Mouse (Mus musculus) CD4-positive, CD25-positive, alpha-beta regulatory T cell, adult 4 months (primary cell): ENCODE results near the gene Ms4a6b. TPM values are rescaled to one million over a fixed set of nuclear protein-coding genes. Genes with fewer than 3 reads are reported as not detected.

Experiments used
- ATAC-seq: one replicate; pipeline ENCODE4 v1.8.0; 2017
- polyA plus RNA-seq, 2 experiments: library from polyadenylated mRNA; unstranded; fragments of 100-300 nt; shearing (Covaris generic); gene quantifications; one replicate each; pipeline ENCODE4 v1.2.1; 2017

Gene Ms4a6b
- polyA plus RNA-seq, 2 experiments from 2014 or later, result 1,239 to 1,299 TPM

DNA sequence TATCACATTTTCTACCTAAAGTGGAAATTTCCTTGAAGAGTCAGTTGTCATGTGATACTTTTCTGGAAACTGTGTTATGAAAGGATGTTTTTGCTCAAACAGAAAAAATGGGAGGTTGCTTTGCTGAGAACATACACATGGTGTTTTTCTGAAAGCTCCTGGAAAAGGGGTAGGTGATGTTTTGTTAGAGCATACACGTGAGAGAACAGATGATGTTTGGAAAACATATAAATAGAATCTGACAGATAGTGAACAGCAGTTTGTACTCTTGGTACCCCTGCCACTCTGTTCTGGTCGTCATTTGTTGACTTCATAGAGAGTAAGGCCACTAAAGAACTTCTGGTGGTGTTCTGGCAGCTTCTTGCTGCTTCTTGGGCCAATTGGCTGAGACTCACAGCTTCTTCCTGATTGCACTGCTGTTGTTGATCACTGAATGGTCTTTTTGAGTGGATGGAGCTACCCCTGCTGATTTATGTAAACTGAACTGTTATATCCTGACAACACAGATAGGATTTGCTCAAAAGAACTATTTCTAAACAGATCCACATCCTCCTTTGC is 17.7 kb downstream of the Ms4a6b start:
- peak; percentile 56 for ATAC-seq

DNA sequence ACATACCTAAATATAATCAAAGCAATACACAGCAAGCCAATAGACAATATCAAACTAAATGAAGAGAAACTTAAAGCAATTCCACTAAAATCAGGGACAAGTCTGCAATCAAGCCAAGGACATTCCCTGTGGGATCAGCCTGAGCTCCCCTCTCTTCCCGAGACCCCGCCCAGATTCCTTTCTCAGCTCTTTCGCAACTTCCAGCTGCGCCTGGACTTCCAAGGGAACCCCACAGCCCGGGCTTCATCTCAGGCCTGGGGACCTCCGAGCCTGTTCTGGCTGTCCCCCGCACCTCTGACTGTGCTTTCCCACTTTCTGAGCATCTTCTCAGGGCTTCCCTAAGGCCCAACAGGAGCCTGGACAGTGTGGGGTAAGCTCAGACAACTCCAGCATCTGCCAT is 20.3 kb downstream of the Ms4a6b start, which contains the start of gene Ms4a4d:
Gene Ms4a4d (plus strand): TSS at position 209 of the 400 bp plus-strand sequence.
- ATAC-seq, result no peak

DNA sequence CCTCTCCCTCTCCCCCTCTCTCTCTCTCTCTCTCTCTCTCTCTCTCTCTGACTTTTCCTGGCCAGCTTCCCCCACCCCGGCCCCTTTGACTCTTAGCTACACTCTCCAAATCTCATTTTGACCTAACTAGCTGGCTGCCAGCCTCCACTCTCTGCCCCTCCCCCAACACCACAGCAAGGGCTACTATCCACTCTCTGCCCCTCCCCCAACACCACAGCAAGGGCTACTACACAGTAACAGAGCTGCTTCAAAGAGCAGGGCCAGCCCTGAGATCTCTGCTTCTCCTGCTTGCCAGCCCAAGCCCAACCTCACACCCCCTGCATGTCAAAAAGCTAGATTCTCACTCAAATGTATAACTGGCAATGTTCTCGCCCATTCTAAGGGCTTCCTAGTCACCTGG is 21.0 kb downstream of the Ms4a6b start:
- ATAC-seq, result no peak

DNA sequence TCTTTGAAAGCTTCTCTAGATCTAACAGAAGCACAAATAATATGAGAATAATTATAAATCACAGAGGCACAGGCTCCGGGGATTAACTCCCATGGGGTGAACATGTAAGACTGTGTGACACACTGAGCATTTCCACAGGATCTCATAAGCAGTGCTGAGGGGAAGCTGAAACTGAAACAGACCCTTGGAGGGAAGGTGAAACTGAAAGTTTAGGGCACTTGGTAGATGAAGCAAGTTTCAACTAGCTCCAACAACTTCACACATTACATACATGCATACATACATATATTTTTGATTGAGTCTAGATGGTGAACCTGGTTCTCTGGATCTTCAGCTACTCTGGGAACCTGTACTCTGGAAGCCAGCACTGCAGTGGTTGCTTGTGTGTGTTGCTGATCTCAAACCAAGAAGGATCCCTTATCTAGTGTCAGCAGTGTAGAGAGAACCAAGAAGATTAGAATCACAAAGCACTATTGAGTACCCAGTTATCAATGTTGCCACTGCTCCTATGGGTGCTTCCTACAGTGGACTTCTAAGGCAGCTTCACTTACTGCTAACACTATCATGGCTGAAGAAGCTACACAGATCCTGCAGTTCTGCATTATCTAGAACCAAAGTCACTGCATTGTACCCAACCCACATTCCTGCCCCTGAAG is 24.0 kb downstream of the Ms4a6b start:
- peak; percentile 89 for ATAC-seq

DNA sequence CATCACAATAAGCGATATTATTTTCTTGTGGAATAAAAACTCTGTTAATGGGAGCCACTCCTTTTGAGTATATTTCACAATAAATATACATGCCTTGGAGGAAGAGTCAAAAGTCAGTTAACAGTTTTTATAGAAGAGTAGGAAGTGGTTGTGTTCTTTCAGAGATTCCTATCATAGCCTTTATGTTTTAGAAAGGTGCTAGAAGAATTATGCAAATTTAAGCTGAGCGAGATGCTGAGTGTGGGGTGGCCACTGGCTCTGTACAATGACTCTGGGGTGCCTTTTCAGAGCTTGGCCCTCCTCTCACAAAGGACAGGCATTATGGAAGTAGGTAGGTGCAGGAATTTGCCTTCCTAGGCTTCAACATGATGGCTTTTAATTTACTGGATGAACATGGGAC is 28.1 kb downstream of the Ms4a6b start:
- ATAC-seq, result peak; percentile 61

DNA sequence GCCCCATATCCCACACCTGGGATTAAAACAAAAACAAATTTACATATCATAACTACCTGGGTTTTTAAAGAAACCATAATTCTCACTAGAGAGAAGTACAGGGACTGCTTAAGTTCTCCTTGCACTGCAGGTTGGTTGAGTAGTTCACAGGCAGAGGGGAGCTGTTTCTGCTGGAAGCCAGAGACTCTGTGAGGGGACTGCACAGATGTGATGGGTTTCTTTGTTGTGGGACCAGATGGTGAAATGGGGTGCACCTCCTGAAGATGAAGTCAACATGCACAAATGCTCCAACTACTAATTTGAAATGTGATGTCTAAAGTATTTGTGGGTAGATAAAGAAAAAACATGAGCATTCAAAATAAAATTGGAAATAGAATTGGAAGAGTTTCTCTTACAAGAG is 31.6 kb downstream of the Ms4a6b start:
- no peak for ATAC-seq

DNA sequence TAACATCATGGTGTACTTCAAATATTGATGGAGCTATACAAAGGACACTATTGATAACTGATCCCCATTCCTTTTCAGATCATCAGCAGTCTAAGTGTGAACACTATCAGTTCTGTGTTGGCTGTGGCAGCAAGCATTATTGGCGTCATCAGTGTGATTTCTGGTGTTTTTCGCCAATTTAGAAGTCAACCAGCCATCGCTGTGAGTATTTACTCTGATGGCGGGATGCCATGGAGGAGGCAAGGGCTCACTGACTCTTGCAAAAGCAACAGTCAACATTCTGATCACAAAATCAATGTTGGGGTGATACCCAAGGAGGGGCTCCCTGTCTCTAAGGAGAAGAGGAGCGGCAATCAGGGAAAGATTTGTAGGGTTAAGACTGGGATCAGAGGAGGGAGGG is 38.4 kb downstream of the Ms4a6b start:
- ATAC-seq, result no peak

DNA sequence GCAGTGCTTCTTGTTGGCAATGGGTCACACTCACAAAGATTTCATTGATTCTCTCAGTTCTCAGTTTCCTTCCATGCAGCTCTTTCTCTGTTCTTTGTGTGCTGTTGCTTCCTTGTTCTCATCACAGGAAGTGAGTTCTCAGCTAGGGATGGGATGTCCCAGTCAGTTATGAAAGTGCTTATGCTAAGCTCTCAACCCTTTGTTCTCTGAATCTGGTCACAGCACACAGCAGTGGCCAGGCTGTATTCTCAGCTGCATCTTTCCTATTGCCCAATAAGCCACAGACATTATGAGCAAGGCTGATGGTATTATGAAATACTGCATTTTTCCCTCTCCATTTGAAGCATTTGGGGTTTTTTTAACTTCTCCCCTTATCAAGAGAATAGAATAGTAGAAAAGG is 43.2 kb downstream of the Ms4a6b start:
- ATAC-seq, result peak; percentile 79

DNA sequence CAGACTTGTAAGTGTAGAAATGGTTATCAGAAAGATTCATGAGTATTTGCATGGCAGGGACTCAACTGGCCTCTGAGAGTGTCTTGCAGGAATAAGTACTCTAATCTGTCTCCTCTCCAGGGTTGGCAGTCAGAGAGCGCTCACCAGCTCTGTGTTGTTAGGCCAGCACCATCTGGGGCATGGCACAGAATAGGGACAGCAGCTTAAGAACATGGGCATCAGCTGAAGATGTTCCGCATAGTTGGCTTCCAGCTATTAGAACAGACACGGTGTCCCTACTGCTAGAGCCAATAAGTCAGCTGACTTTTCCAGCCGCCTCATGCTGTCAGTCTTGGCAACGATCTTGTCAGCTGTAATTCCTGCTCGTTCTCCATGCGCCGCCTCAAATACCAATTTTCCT is 58.7 kb downstream of the Ms4a6b start:
- no peak for ATAC-seq

Other genes starting within 250 kb of the Ms4a6b start
- not detected for gene Ms4a5, start 232.6 kb upstream of the Ms4a6b start, polyA plus RNA-seq
- gene Ms4a14, start 202.1 kb upstream of the Ms4a6b start, polyA plus RNA-seq, result not detected
- gene Ms4a7, start 180.4 kb upstream of the Ms4a6b start, polyA plus RNA-seq, result not detected
- 1 to 10 TPM in 1 of 2 experiments, under 1 TPM in 1; 0.84 to 1.8 TPM for gene Ms4a4a, start 141.0 kb upstream of the Ms4a6b start, polyA plus RNA-seq
- 10 to 100 TPM; 61.4 to 84.8 TPM for gene Ms4a4c, start 111.7 kb upstream of the Ms4a6b start, polyA plus RNA-seq
- 1,000 to 10,000 TPM; 2,426 to 2,599 TPM for gene Ms4a4b, start 73.0 kb upstream of the Ms4a6b start, polyA plus RNA-seq
- 10 to 100 TPM; 13.4 to 20.1 TPM for gene Ms4a6c, start 47.1 kb upstream of the Ms4a6b start, polyA plus RNA-seq
- 100 to 1,000 TPM; 420 to 532 TPM for gene Gm8369, start 30.6 kb upstream of the Ms4a6b start, polyA plus RNA-seq
- 1 to 10 TPM; 3.9 to 6.3 TPM for gene Ms4a4d, start 20.3 kb downstream of the Ms4a6b start, polyA plus RNA-seq
- gene Ms4a6d, start 88.3 kb downstream of the Ms4a6b start, polyA plus RNA-seq, result 10 to 100 TPM in 1 of 2 experiments, 1 to 10 TPM in 1; 8.9 to 10.9 TPM
- gene Ms4a2, start 107.2 kb downstream of the Ms4a6b start, polyA plus RNA-seq, result not detected
- gene Ms4a3, start 124.3 kb downstream of the Ms4a6b start, polyA plus RNA-seq, result not detected
- not detected for gene Oosp2, start 144.0 kb downstream of the Ms4a6b start, polyA plus RNA-seq
- not detected for gene Oosp1, start 174.6 kb downstream of the Ms4a6b start, polyA plus RNA-seq
- not detected for gene Oosp3, start 180.5 kb downstream of the Ms4a6b start, polyA plus RNA-seq
- not detected for gene Gif, start 231.0 kb downstream of the Ms4a6b start, polyA plus RNA-seq